Mouse (Mus musculus) kidney, embryonic 16.5 days (tissue): Measurements from ENCODE around the gene Tmem177. TPM values are rescaled to one million over a fixed set of nuclear protein-coding genes. Genes with fewer than 3 reads are reported as not detected.

Source experiments
- ATAC-seq: fragments of 200-750 bp; cut with Nextera tagmentation; 2 replicates; pipeline ENCODE4 v1.8.0; 2017; ENCODE audit warnings: moderate TSS enrichment; ENCODE audit not compliant: low FRiP score, low TSS enrichment
- H3K27ac ChIP-seq: fragments of 300-500 bp; sonication (generic); 2 replicates; pipeline ENCODE4 v1.5.1; 2014; ENCODE audit warnings: low read length
- H3K27me3 ChIP-seq: fragments of 300-500 bp; sonication (generic); 2 replicates; pipeline ENCODE4 v1.6.1; 2014; ENCODE audit warnings: low read length, control low read depth, mixed read lengths; ENCODE audit not compliant: insufficient read depth
- H3K36me3 ChIP-seq: fragments of 300-500 bp; sonication (generic); 2 replicates; pipeline ENCODE4 v1.6.1; 2014; ENCODE audit warnings: low read length, control low read depth, mixed read lengths; ENCODE audit not compliant: insufficient read depth
- H3K4me1 ChIP-seq: fragments of 300-500 bp; sonication (generic); 2 replicates; pipeline ENCODE4 v1.6.1; 2014; ENCODE audit warnings: low read length, control low read depth, mixed read lengths; ENCODE audit not compliant: insufficient read depth
- H3K4me2 ChIP-seq: fragments of 300-500 bp; sonication (generic); replicated peaks from 2 replicates; pipeline ENCODE4 v1.6.1; 2014; ENCODE audit warnings: low read depth, low read length
- H3K4me3 ChIP-seq: fragments of 300-500 bp; sonication (generic); 2 replicates; pipeline ENCODE4 v1.5.1; 2014; ENCODE audit warnings: mild to moderate bottlenecking, low read length
- H3K9ac ChIP-seq: fragments of 300-500 bp; sonication (generic); replicated peaks from 2 replicates; pipeline ENCODE4 v1.6.1; 2014; ENCODE audit warnings: low read length
- H3K9me3 ChIP-seq: fragments of 300-500 bp; sonication (generic); 2 replicates; pipeline ENCODE4 v1.6.1; 2016; ENCODE audit warnings: low read length, control low read depth
- WGBS: fragments of 180-500 bp; shearing (Covaris S2); extraction: QIAGEN DNeasy Blood & Tissue Kit; methylation state at CpG from one replicate; pipeline ENCODE4 v1.1.7; 2014; 5-methylcytosine and 5-hydroxymethylcytosine counted together
- polyA plus RNA-seq: library from polyadenylated mRNA; unstranded; fragments of >200 nt; fragmentation: Nextera tagmentation; extraction: Ambion mirVana; gene quantifications from 2 replicates; pipeline ENCODE4 v1.2.1, GENCODE M21; 2015

The Tmem177 gene
- polyA plus RNA-seq, 1 experiment from 2014 or later = 8.7 TPM

GRCm38 (mm10) chr1:119865311-119865710 lies 47.7 kb downstream of the Tmem177 start:
- H3K9ac ChIP-seq = no peak overlapping the region
- 79% methylated on average over 6 of the region's 6 CpGs for WGBS

GRCm38 (mm10) chr1:119863507-119864296 lies 49.3 kb downstream of the Tmem177 start:
- no peak overlapping the region for H3K4me2 ChIP-seq
- no peaks in the 10 kb centered on the region for H3K9me3 ChIP-seq
- no peak for ATAC-seq
- H3K4me3 ChIP-seq = no peak overlapping the region
- H3K27ac ChIP-seq = no peak overlapping the region
- H3K36me3 ChIP-seq = no peaks in the 10 kb centered on the region
- no peak overlapping the region for H3K9ac ChIP-seq
- WGBS = 76% methylated on average over 7 of the region's 7 CpGs
- H3K4me1 ChIP-seq = no peaks in the 10 kb centered on the region
- H3K27me3 ChIP-seq = no peaks in the 10 kb centered on the region

More at GRCm38 (mm10) chr1:119865311-119865710, 47.7 kb downstream of the Tmem177 start:
- no peak overlapping the region for H3K4me3 ChIP-seq
- H3K27me3 ChIP-seq = no peaks in the 10 kb centered on the region
- ATAC-seq = no peak
- no peaks in the 10 kb centered on the region for H3K36me3 ChIP-seq
- no peaks in the 10 kb centered on the region; the same call in 1 of the 2 replicates for H3K9me3 ChIP-seq
- no peaks in the 10 kb centered on the region for H3K4me1 ChIP-seq
- H3K4me2 ChIP-seq = no peak overlapping the region
- H3K27ac ChIP-seq = no peak overlapping the region

- Histone ChIP-seq H3K4me1 (no peaks in the 10 kb centered on the region), H3K4me3 (no peak overlapping the region), H3K27ac (no peak overlapping the region), H3K27me3 (no peaks in the 10 kb centered on the region), H3K9me3 (peaks cover 3% of the 10 kb centered on the region; the same call in 1 of the 2 replicates), H3K9ac (no peak overlapping the region), H3K4me2 (no peak overlapping the region), H3K36me3 (no peaks in the 10 kb centered on the region)
- WGBS = 86% methylated on average over 5 of the region's 5 CpGs
- ATAC-seq = no peak
Measured at GRCm38 (mm10) chr1:119859566-119859965, 53.4 kb downstream of the Tmem177 start.

Other genes starting within 250 kb of the Tmem177 start
- gene Ptpn4, start 75.6 kb downstream of the Tmem177 start, polyA plus RNA-seq = 5.1 and 5.8 TPM in 2 replicates
- 0.21 and 0.22 TPM in 2 replicates for gene Cfap221, start 84.0 kb upstream of the Tmem177 start, polyA plus RNA-seq
- gene Sctr, start 93.7 kb upstream of the Tmem177 start, polyA plus RNA-seq = 0.42 and 0.73 TPM in 2 replicates
- gene Tmem37, start 160.9 kb upstream of the Tmem177 start, polyA plus RNA-seq = 78.9 and 83.5 TPM in 2 replicates
- 658 and 708 TPM in 2 replicates for gene Dbi, start 207.9 kb upstream of the Tmem177 start, polyA plus RNA-seq
- 13.5 and 16.7 TPM in 2 replicates for gene 3110009E18Rik, start 208.0 kb upstream of the Tmem177 start, polyA plus RNA-seq